Mouse (Mus musculus) neural tube, embryonic 12.5 days (tissue): ENCODE results near the gene Ephb4. TPM values are rescaled to one million over a fixed set of nuclear protein-coding genes. Genes with fewer than 3 reads are reported as not detected.

Experiments used
- ATAC-seq: fragments of 200-750 bp; cut with Nextera tagmentation; 2 replicates; pipeline ENCODE4 v1.8.0; 2017; ENCODE audit warnings: low read depth, mild to moderate bottlenecking, moderate TSS enrichment, moderate library complexity; ENCODE audit not compliant: low FRiP score
- H3K27ac ChIP-seq: fragments of 300-500 bp; sonication (generic); 2 replicates; pipeline ENCODE4 v1.5.1; 2016
- H3K27me3 ChIP-seq: fragments of 300-500 bp; sonication (generic); replicated peaks from 2 replicates; pipeline ENCODE4 v1.6.1; 2016; ENCODE audit warnings: mild to moderate bottlenecking
- H3K36me3 ChIP-seq: fragments of 300-500 bp; sonication (generic); 2 replicates; pipeline ENCODE4 v1.6.1; 2016; ENCODE audit warnings: mild to moderate bottlenecking
- H3K4me1 ChIP-seq: fragments of 300-500 bp; sonication (generic); 2 replicates; pipeline ENCODE4 v1.6.1; 2016
- H3K4me2 ChIP-seq: fragments of 300-500 bp; sonication (generic); replicated peaks from 2 replicates; pipeline ENCODE4 v1.6.1; 2016; ENCODE audit warnings: mild to moderate bottlenecking
- H3K4me3 ChIP-seq: fragments of 300-500 bp; sonication (generic); 2 replicates; pipeline ENCODE4 v1.5.1; 2016
- H3K9ac ChIP-seq: fragments of 300-500 bp; sonication (generic); 2 replicates; pipeline ENCODE4 v1.6.1; 2016; ENCODE audit warnings: mild to moderate bottlenecking
- H3K9me3 ChIP-seq: fragments of 300-500 bp; sonication (generic); 2 replicates; pipeline ENCODE4 v1.6.1; 2016; ENCODE audit warnings: mild to moderate bottlenecking
- WGBS: fragments of 180-500 bp; shearing (Covaris S2); methylation state at CpG from one replicate; pipeline ENCODE4 v1.1.7; 2016; 5-methylcytosine and 5-hydroxymethylcytosine counted together
- polyA plus RNA-seq: library from polyadenylated mRNA; unstranded; fragments of >200 nt; fragmentation: Nextera tagmentation; extraction: Ambion mirVana; gene quantifications from 2 replicates; pipeline ENCODE4 v1.2.1, GENCODE M21; 2016

Ephb4 gene
- polyA plus RNA-seq, 1 experiment from 2014 or later = 28.1 TPM

DNA sequence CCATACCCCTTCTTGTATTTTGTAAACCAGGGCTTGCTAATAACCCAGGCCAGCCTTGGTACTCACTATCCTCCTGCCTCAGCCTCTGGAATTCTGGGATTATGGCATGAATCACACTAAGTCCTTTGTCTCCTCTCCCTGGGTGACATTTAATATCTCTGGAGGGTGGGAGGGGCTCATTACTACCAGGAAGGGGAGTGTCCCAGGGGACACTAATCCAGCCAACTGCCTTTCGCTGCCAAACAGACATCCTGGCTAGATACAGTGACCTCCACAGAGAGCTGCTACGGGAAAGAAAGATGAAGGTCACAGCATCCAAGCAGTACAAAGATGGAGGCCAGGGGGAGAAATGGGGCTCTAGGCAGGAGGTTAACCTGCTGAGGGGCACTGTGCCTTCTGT is 25.7 kb downstream of the Ephb4 start:
- no peaks in the 10 kb centered on the region for H3K9me3 ChIP-seq
- H3K27me3 ChIP-seq = no peaks in the 10 kb centered on the region
- no peaks in the 10 kb centered on the region for H3K4me1 ChIP-seq
- WGBS = 39% methylated on average over 2 of the region's 2 CpGs
- no peak overlapping the region for H3K4me3 ChIP-seq
- no peak overlapping the region for H3K4me2 ChIP-seq
- H3K36me3 ChIP-seq = peaks cover 45% of the 10 kb centered on the region
- no peak for ATAC-seq
- H3K27ac ChIP-seq = no peak overlapping the region
- no peak overlapping the region for H3K9ac ChIP-seq

DNA sequence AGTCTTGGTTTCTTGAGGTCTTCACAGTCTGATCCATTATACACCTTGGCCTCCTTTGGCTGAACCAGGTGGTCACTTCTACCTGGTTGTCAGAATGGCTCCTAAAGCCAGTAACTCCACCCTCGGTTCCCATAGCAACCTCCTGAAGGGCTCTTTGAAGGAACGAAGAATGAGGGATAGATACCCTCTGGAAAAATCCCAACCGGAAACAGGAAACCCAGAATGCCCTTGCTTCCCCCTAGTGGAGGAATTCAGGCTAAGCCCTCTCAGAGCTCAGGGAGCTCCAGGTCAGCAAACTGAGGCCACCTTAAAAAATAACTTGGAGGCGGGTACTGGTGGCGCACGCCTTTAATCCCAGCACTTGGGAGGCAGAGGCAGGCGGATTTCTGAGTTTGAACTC is 26.3 kb downstream of the Ephb4 start:
- no peaks in the 10 kb centered on the region for H3K9me3 ChIP-seq
- no peak overlapping the region for H3K4me2 ChIP-seq
- 39% methylated on average over 7 of the region's 7 CpGs for WGBS
- H3K4me1 ChIP-seq = no peaks in the 10 kb centered on the region
- peaks cover 39% of the 10 kb centered on the region for H3K36me3 ChIP-seq
- no peaks in the 10 kb centered on the region for H3K27me3 ChIP-seq
- H3K27ac ChIP-seq = no peak overlapping the region
- ATAC-seq = no peak
- H3K4me3 ChIP-seq = no peak overlapping the region
- H3K9ac ChIP-seq = no peak overlapping the region

- H3K4me3 ChIP-seq = no peak overlapping the region
- no peak for ATAC-seq
- peaks cover 34% of the 10 kb centered on the region for H3K36me3 ChIP-seq
- H3K27me3 ChIP-seq = no peaks in the 10 kb centered on the region
- 54% methylated on average over 9 of the region's 9 CpGs for WGBS
- no peak overlapping the region for H3K9ac ChIP-seq
- no peaks in the 10 kb centered on the region for H3K9me3 ChIP-seq
- H3K4me1 ChIP-seq = no peaks in the 10 kb centered on the region
- no peak overlapping the region for H3K4me2 ChIP-seq
- H3K27ac ChIP-seq = no peak overlapping the region
These were observed 26.8 kb downstream of the Ephb4 start for GRCm38 (mm10) chr5:137376722-137377121.

DNA sequence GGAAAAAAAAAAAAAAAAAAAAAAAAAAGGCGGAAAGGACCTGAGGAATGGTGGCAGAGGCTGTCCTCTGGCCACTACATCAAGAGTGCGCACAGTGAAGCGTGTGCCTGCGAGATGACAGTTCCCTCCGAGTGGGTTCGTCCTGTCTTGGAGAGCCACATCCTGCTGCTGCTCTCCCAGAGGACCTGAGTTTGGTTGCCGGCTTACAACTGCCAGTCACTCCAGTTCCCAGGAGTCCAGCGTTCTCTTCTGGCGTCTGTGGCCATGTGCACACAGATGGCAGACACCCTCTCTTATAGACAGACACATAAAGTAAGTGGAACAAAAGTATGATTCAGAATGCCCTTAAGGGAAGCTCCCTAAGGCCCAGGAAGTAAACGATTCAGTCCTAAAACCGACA is 27.3 kb downstream of the Ephb4 start:
- Histone ChIP-seq H3K4me3 (no peak overlapping the region), H3K27ac (no peak overlapping the region), H3K4me2 (no peak overlapping the region), H3K27me3 (no peaks in the 10 kb centered on the region), H3K9ac (no peak overlapping the region), H3K9me3 (no peaks in the 10 kb centered on the region), H3K4me1 (no peaks in the 10 kb centered on the region), H3K36me3 (peaks cover 30% of the 10 kb centered on the region)
- 33% methylated on average over 10 of the region's 11 CpGs for WGBS
- no peak for ATAC-seq

DNA sequence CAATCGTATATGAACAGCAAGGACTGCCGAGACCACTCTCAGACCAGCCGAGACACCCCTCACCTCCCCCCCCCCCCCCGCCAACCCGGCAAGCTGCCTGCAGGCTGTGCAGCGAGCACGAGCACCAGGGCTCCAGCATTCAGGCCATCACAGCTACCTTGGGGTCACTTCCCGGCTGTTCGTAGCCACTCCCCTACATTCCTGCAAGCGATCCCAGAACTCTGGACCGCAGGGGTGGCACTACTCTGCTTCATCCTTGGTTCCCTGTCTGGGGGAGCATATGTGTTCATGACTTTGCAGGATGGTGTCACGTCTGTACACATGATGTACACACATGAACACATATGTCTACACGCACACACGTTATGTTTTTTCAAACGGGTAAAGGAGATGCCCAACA is 27.7 kb downstream of the Ephb4 start:
- no peak overlapping the region for H3K9ac ChIP-seq
- no peaks in the 10 kb centered on the region for H3K27me3 ChIP-seq
- H3K9me3 ChIP-seq = no peaks in the 10 kb centered on the region
- H3K4me3 ChIP-seq = no peak overlapping the region
- no peak overlapping the region for H3K27ac ChIP-seq
- H3K4me1 ChIP-seq = no peaks in the 10 kb centered on the region
- peaks cover 25% of the 10 kb centered on the region for H3K36me3 ChIP-seq
- no peak overlapping the region for H3K4me2 ChIP-seq
- 32% methylated on average over 11 of the region's 15 CpGs for WGBS
- no peak for ATAC-seq

DNA sequence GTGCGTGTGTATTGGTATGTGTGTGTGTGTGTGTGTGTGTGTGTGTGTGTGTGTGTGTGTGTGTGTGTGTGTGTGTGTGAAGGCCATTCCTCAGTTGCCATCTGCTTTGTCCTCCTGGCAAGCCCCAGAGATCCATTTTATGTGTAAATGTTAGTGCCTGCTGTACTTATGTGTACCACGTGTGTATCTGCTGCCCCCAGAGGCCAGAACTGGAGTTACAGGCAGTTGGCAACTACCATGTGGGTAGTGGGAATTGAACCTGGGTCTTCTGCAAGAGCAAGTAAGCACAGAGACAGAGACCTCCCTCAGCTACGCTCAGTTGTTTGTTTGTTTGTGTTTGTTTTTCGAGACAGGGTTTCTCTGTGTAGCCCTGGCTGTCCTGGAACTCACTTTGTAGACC is 31.2 kb downstream of the Ephb4 start:
- no peaks in the 10 kb centered on the region for H3K36me3 ChIP-seq
- no peak overlapping the region for H3K9ac ChIP-seq
- no peak overlapping the region for H3K4me2 ChIP-seq
- H3K4me3 ChIP-seq = no peak overlapping the region
- 59% methylated on average over 4 of the region's 4 CpGs for WGBS
- no peaks in the 10 kb centered on the region for H3K27me3 ChIP-seq
- no peaks in the 10 kb centered on the region for H3K9me3 ChIP-seq
- no peaks in the 10 kb centered on the region for H3K4me1 ChIP-seq
- no peak overlapping the region for H3K27ac ChIP-seq
- ATAC-seq = no peak

DNA sequence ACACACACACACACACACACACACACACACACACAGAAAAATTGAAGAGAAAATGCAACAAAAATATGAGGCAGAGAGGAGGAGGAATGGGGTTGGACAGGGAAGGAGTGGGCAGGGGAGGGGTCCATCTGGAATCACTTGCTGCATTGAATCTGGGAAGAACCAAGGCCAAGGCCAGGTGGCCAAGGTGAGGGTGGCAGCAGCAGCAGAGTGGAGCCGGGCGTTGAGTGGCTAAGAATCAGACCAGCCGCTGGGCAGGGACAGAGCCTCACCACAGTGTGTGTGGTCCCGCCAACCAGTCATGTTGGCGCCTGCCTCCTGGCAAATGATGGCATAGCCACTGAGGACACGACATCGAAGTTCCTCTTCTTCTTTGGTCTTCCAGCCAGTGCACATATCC is 33.5 kb downstream of the Ephb4 start:
- no peak overlapping the region for H3K4me2 ChIP-seq
- WGBS = 84% methylated on average over 7 of the region's 7 CpGs
- H3K4me1 ChIP-seq = no peaks in the 10 kb centered on the region
- H3K36me3 ChIP-seq = no peaks in the 10 kb centered on the region
- H3K27ac ChIP-seq = no peak overlapping the region
- no peak overlapping the region for H3K4me3 ChIP-seq
- no peak overlapping the region for H3K9ac ChIP-seq
- no peaks in the 10 kb centered on the region for H3K27me3 ChIP-seq
- no peak for ATAC-seq
- H3K9me3 ChIP-seq = no peaks in the 10 kb centered on the region

DNA sequence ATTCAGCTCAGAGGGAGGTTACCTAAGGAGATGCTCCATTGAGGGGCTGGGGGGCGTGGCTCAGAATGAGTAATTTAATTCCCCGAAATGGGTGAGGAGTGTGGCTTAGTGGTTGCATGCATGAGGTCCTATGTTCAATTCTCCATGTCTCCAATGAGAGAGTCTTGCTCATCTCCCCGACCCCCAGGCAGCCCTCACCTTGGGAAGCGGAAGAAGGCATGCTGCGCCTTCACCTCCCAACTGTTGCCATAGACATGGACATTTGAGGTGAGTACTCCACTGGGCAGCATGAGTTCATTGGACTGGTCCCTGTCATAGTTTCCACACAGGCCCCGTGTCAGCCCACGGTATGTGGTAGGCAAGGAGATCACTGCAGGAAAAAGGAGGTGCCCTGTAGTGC is 36.8 kb downstream of the Ephb4 start:
- Histone ChIP-seq H3K4me3 (no peak overlapping the region), H3K9me3 (no peaks in the 10 kb centered on the region), H3K27me3 (no peaks in the 10 kb centered on the region), H3K36me3 (no peaks in the 10 kb centered on the region), H3K4me1 (no peaks in the 10 kb centered on the region), H3K9ac (no peak overlapping the region), H3K27ac (no peak overlapping the region), H3K4me2 (no peak overlapping the region)
- 84% methylated on average over 7 of the region's 7 CpGs for WGBS
- no peak for ATAC-seq

DNA sequence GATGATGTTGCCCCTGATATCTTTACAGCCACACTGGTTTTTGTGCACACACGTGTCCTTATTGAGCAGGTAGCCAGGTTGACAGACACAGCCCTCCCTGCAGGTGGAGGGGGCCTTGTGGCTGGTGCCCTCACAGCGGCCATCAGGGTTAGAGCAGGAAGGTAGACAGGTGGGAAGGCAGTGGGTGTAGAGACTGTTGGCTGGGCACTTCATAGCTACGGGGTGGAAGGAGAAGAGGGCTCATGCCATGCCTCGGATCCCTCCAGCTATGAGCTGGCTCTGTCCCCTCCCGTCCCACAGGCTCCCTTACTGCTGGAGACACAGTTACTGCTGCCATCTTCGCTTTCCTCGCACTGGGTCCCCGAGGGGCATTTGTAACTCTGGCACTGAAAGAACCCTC is 41.7 kb downstream of the Ephb4 start:
- ATAC-seq = no peak
- H3K9me3 ChIP-seq = no peaks in the 10 kb centered on the region
- H3K27ac ChIP-seq = no peak overlapping the region
- no peaks in the 10 kb centered on the region for H3K27me3 ChIP-seq
- 87% methylated on average over 8 of the region's 8 CpGs for WGBS
- no peak overlapping the region for H3K9ac ChIP-seq
- no peaks in the 10 kb centered on the region for H3K36me3 ChIP-seq
- H3K4me2 ChIP-seq = no peak overlapping the region
- no peaks in the 10 kb centered on the region for H3K4me1 ChIP-seq
- no peak overlapping the region for H3K4me3 ChIP-seq

GRCm38 (mm10) chr5:137394456-137394855 is 44.5 kb downstream of the Ephb4 start:
- 47% methylated on average over 7 of the region's 7 CpGs for WGBS
- H3K9me3 ChIP-seq = no peaks in the 10 kb centered on the region
- no peak for ATAC-seq
- no peaks in the 10 kb centered on the region for H3K36me3 ChIP-seq
- no peaks in the 10 kb centered on the region for H3K27me3 ChIP-seq
- H3K4me3 ChIP-seq = no peak overlapping the region
- no peak overlapping the region for H3K4me2 ChIP-seq
- no peak overlapping the region for H3K9ac ChIP-seq
- H3K27ac ChIP-seq = no peak overlapping the region
- H3K4me1 ChIP-seq = no peaks in the 10 kb centered on the region

- H3K4me2 ChIP-seq = no peak overlapping the region
- ATAC-seq = no peak
These were observed 54.2 kb downstream of the Ephb4 start for GRCm38 (mm10) chr5:137404081-137404480.

GRCm38 (mm10) chr5:137409451-137409850 is 59.5 kb downstream of the Ephb4 start:
- no peak for ATAC-seq
- Histone ChIP-seq H3K4me2 (no peak overlapping the region), H3K9me3 (no peaks in the 10 kb centered on the region), H3K4me1 (peaks cover 8% of the 10 kb centered on the region), H3K9ac (no peak overlapping the region), H3K36me3 (no peaks in the 10 kb centered on the region), H3K27ac (no peak overlapping the region), H3K27me3 (no peaks in the 10 kb centered on the region), H3K4me3 (no peak overlapping the region)
- 77% methylated on average over 6 of the region's 6 CpGs for WGBS

More at GRCm38 (mm10) chr5:137404081-137404480, 54.2 kb downstream of the Ephb4 start:
- H3K4me1 ChIP-seq = peaks cover 8% of the 10 kb centered on the region
- no peak overlapping the region for H3K9ac ChIP-seq
- H3K27me3 ChIP-seq = no peaks in the 10 kb centered on the region
- WGBS = 83% methylated on average over 2 of the region's 2 CpGs
- no peaks in the 10 kb centered on the region for H3K9me3 ChIP-seq
- no peak overlapping the region for H3K27ac ChIP-seq
- H3K4me3 ChIP-seq = no peak overlapping the region
- H3K36me3 ChIP-seq = no peaks in the 10 kb centered on the region

DNA sequence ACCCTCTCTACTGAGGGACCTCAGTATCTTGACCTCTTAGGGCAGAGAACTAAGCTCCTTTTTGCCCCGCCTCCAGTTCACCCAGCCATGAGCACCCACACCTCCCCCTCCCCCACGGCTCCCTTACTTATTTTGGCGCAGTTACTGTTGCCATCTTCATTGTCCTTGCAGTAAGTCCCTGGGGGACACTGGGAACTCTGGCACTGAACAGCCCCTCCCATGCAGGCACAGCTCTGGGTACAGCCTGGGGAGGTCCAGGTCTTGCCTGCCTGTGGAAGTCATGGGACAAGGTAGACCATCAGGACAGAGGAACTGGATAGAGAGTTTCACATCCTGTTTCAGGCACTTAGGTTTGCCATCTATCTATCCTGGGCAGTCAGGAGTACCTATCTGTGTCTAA is 60.2 kb downstream of the Ephb4 start:
- H3K4me1 ChIP-seq = peaks cover 8% of the 10 kb centered on the region
- no peak overlapping the region for H3K4me3 ChIP-seq
- 77% methylated on average over 3 of the region's 3 CpGs for WGBS
- H3K27ac ChIP-seq = no peak overlapping the region
- no peaks in the 10 kb centered on the region for H3K27me3 ChIP-seq
- no peak overlapping the region for H3K4me2 ChIP-seq
- no peaks in the 10 kb centered on the region for H3K36me3 ChIP-seq
- H3K9ac ChIP-seq = no peak overlapping the region
- no peak for ATAC-seq
- H3K9me3 ChIP-seq = no peaks in the 10 kb centered on the region
